23 mouse cellular contexts compared by ENCODE assay signal in the genomic region with DNA sequence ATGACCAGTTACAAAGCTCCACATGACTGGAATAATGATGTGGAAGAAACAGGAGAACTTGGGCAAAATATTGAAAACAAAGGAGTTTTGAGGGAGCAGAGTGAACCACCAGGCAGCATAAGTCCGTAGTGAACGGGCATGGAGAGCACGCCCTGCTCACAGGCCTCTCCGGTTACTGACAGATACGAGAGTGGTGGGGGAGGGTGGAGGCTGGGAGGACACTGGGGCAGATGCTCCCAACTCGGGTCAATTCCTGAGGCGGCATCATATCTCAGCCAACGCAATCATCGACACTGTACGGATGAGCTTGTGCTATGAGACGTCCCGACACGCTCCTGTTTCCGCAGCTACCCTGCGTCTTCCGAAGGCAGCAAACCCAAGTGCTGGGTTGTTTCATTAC. TPM values are rescaled to one million over a fixed set of nuclear protein-coding genes. Genes with fewer than 3 reads are reported as not detected.
A peak's percentile ranks its signal among the peaks of the same experiment; 100 is the strongest.
DNase-seq lines count a peak whose midpoint lies in the region; ATAC-seq and TF ChIP-seq lines count a peak whose summit lies in the region.
"Had no signal": no experiment of that assay in that cellular context is flagged by ENCODE, and none has a peak within 500 bp of the region (broad histone marks: within the 10 kb centered on the region; RNA-seq: fewer than 3 reads in every experiment).

No protein-coding gene starts in this region.

- no peak for ATAC-seq in liver, embryonic 12.5 days
- ATAC-seq: CD4-positive, CD25-positive, alpha-beta regulatory T cell, adult 4 months; forebrain, embryonic 14.5 days; hindbrain, embryonic 16.5 days; inflammation-experienced regulatory T-cells, adult 6 months; intestine, postnatal 0 days had no signal

- no peak overlapping the region for H3K4me2 ChIP-seq in liver, embryonic 12.5 days
- H3K4me2 ChIP-seq: heart, embryonic 12.5 days; hindbrain, embryonic 12.5 days had no signal

- H3K9me3 ChIP-seq in E14TG2a.4 (ENCODE audit: low read length), result no peaks in the 10 kb centered on the region
- H3K9me3 ChIP-seq in liver, embryonic 12.5 days (replicated peaks), result no peaks in the 10 kb centered on the region
- no peaks in the 10 kb centered on the region for H3K9me3 ChIP-seq in hindbrain, embryonic 10.5 days
- H3K9me3 ChIP-seq: heart, embryonic 12.5 days; hindbrain, embryonic 12.5 days had no signal

- peaks cover 12% of the 10 kb centered on the region; the same call in 1 of the 2 replicates for H3K4me1 ChIP-seq in E14TG2a.4 (replicated peaks; ENCODE audit: low read depth, low read length)
- H3K4me1 ChIP-seq in liver, embryonic 12.5 days, result no peaks in the 10 kb centered on the region
- H3K4me1 ChIP-seq in hindbrain, embryonic 10.5 days (replicated peaks), result no peaks in the 10 kb centered on the region
- H3K4me1 ChIP-seq: heart, embryonic 12.5 days; hindbrain, embryonic 12.5 days had no signal

- no peak for TF ChIP-seq CTCF in gastrocnemius, adult 2 months (IDR thresholded peaks at IDR 0.05)
- TF ChIP-seq CTCF in E14TG2a.4 (conservative IDR thresholded peaks at IDR 0.05; ENCODE audit: low read length), result no peak

- no peaks in the 10 kb centered on the region for H3K36me3 ChIP-seq in E14TG2a.4 (ENCODE audit: insufficient read depth, low read length)
- H3K36me3 ChIP-seq in liver, embryonic 12.5 days, result no peaks in the 10 kb centered on the region
- H3K36me3 ChIP-seq in hindbrain, embryonic 10.5 days, result peaks cover 27% of the 10 kb centered on the region

- intact Hi-C loops in gastrocnemius, adult 2 months (cut with DNase I), result no loop called here
- intact Hi-C loops in gastrocnemius, postnatal 36 days (cut with DNase I), result no loop called here

- H3K27ac ChIP-seq in gastrocnemius, adult 2 months, result no peak overlapping the region
- H3K27ac ChIP-seq in liver, embryonic 12.5 days, result no peak overlapping the region
- H3K27ac ChIP-seq in hindbrain, embryonic 10.5 days, result no peak overlapping the region; the same call in 1 of the 2 replicates
- H3K27ac ChIP-seq: hindbrain, embryonic 12.5 days had no signal

- WGBS in liver, embryonic 12.5 days (ENCODE audit: insufficient replicate concordance), result 77% methylated on average over 16 of the region's 16 CpGs
- 67% methylated on average over 16 of the region's 16 CpGs for WGBS in hindbrain, embryonic 10.5 days

- H3K9ac ChIP-seq in liver, embryonic 12.5 days, result no peak overlapping the region
- H3K9ac ChIP-seq: heart, embryonic 12.5 days; hindbrain, embryonic 12.5 days had no signal

- H3K27me3 ChIP-seq in E14TG2a.4 (ENCODE audit: insufficient read depth, low read length), result peaks cover 18% of the 10 kb centered on the region
- H3K27me3 ChIP-seq in liver, embryonic 12.5 days (replicated peaks), result no peaks in the 10 kb centered on the region
- no peaks in the 10 kb centered on the region for H3K27me3 ChIP-seq in hindbrain, embryonic 10.5 days (ENCODE audit: insufficient read depth, poor library complexity, severe bottlenecking)
- H3K27me3 ChIP-seq: heart, embryonic 12.5 days; hindbrain, embryonic 12.5 days had no signal

- peak; percentile 13 for DNase-seq in embryo, embryonic 10 days (ENCODE audit: low spot score)
- DNase-seq in embryo, embryonic 9.5 days (ENCODE audit: extremely low spot score), result no peak
- peak; percentile 52 for DNase-seq in gastrocnemius, adult 2 months
- DNase-seq in gastrocnemius, postnatal 36 days, result no peak
- DNase-seq in embryo, embryonic 11 days, result peak; percentile 33
- no peak for DNase-seq in hindbrain, embryonic 10.5 days (ENCODE audit: low spot score)
- DNase-seq: adrenal gland, adult 2 months; adrenal gland, postnatal 25 days; B cell, adult 2 months; cerebellum, adult 18-20 months; cerebellum, adult 9-11 months; cerebellum, postnatal 36 days; gastrocnemius, postnatal 10 days had no signal

- H3K4me3 ChIP-seq in gastrocnemius, adult 2 months, result no peak overlapping the region
- 0 out of 2 replicates have a peak overlapping the region, but pooled peaks have one; percentile 10 for H3K4me3 ChIP-seq in E14TG2a.4 (replicated peaks; ENCODE audit: low read length)
- no peak overlapping the region for H3K4me3 ChIP-seq in liver, embryonic 12.5 days
- no peak overlapping the region for H3K4me3 ChIP-seq in hindbrain, embryonic 10.5 days
- H3K4me3 ChIP-seq: heart, embryonic 12.5 days; hindbrain, embryonic 12.5 days had no signal

RNA-seq across cellular contexts. Expression of gene C130074G19Rik, which starts 14.3 kb away (rescaled TPM):
- 10 to 100 TPM in 1 of 2 experiments, 1 to 10 TPM in 1; 7.1 to 10.1 TPM for total RNA-seq in gastrocnemius, adult 2 months (2021)
- total RNA-seq in gastrocnemius, postnatal 36 days (2021), result 10 to 100 TPM; 12.0 to 12.4 TPM
- 1.2 and 1.3 TPM in 2 replicates for polyA plus RNA-seq in liver, embryonic 12.5 days (2016; fragmentation: Nextera tagmentation; extraction: Ambion mirVana)
- polyA plus RNA-seq in hindbrain, embryonic 10.5 days (2016; fragmentation: Nextera tagmentation; extraction: Ambion mirVana), result 0.64 and 0.72 TPM in 2 replicates
- total RNA-seq: granulocyte monocyte progenitor cell, adult 5-6 weeks had no signal
- polyA plus RNA-seq: CD4-positive, CD25-positive, alpha-beta regulatory T cell, adult 4 months; inflammation-experienced regulatory T-cells, adult 6 months had no signal

RNA-seq across cellular contexts. Expression of gene Marc2, which starts 51.1 kb away (rescaled TPM):
- 100 to 1,000 TPM; 126 to 170 TPM for total RNA-seq in gastrocnemius, adult 2 months (2021)
- 100 to 1,000 TPM; 124 to 142 TPM for total RNA-seq in gastrocnemius, postnatal 36 days (2021)
- polyA plus RNA-seq in liver, embryonic 12.5 days (2016; fragmentation: Nextera tagmentation; extraction: Ambion mirVana), result 171 and 178 TPM in 2 replicates
- 85.9 and 87.8 TPM in 2 replicates for polyA plus RNA-seq in hindbrain, embryonic 10.5 days (2016; fragmentation: Nextera tagmentation; extraction: Ambion mirVana)

Comparison
In these comparisons a context has a peak if more than half of its experiments do, and no peak if none do; other contexts are left out.
1. DNase-seq: peak in embryo, embryonic 10 days (single experiment), gastrocnemius, adult 2 months (single experiment) and embryo, embryonic 11 days (single experiment); none in embryo, embryonic 9.5 days (single experiment), gastrocnemius, postnatal 36 days (0 of 2) and hindbrain, embryonic 10.5 days (single experiment).